In genomic region chr6:112949220-112949619, GRCm38 (mm10) we compare ENCODE assay signal across 2 mouse cellular contexts.
TF ChIP-seq lines count a peak whose summit lies in the region.

No protein-coding gene starts in this region.

TF ChIP-seq in CH12.LX, 34 proteins besides CTCF, POLR2A, EP300 and RAD21 (continued from another document):
- no peak for TF ChIP-seq TBP (conservative IDR thresholded peaks at IDR 0.05; ENCODE audit: low read depth, low read length)

TF ChIP-seq in ES-E14, 5 proteins besides CTCF, POLR2A, EP300 and RAD21 (continued from another document):
- TF ChIP-seq MAFK (IDR thresholded peaks at IDR 0.05; ENCODE audit: insufficient read depth, low read depth, low read length), result no peak
